ENCODE assay signal across 13 mouse cellular contexts in the genomic region with DNA sequence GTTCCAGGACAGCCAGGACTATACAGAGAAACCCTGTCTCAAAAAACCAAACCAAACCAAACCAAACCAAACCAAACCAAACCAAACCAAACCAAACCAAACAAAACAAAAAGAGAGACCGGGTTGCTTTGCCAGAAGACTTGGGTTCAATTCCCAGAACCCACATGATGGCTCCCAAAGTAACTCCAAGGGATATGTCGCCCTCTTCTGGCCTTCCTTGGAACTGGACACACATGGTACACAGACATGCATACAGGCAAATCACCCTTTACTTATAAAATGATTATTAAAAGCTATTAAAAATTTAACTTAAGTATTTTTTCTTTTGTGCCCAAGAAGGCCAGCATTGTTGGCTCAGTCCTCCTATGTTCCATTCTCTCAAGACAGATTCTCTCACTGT. TPM values are rescaled to one million over a fixed set of nuclear protein-coding genes. Genes with fewer than 3 reads are reported as not detected.
DNase-seq lines count a peak whose midpoint lies in the region; ATAC-seq and TF ChIP-seq lines count a peak whose summit lies in the region.
"Had no signal": no experiment of that assay in that cellular context is flagged by ENCODE, and none has a peak within 500 bp of the region (broad histone marks: within the 10 kb centered on the region; RNA-seq: fewer than 3 reads in every experiment).

No protein-coding gene starts in this region.

- H3K4me3 ChIP-seq in layer of hippocampus, adult 2 months, result no peak overlapping the region
- H3K4me3 ChIP-seq: hindbrain, embryonic 10.5 days had no signal

- H3K27ac ChIP-seq in layer of hippocampus, adult 2 months, result no peak overlapping the region
- H3K27ac ChIP-seq: hindbrain, embryonic 10.5 days had no signal

- no peak for ATAC-seq in CD4-positive, CD25-positive, alpha-beta regulatory T cell, adult 4 months
- ATAC-seq in megakaryocyte, adult 5-6 weeks (ENCODE audit: poor library complexity, severe bottlenecking), result 0 out of 2 replicates have a peak, but pooled peaks have one; percentile 47

- peak; percentile 48 for TF ChIP-seq CTCF in layer of hippocampus, adult 2 months (conservative IDR thresholded peaks at IDR 0.05)

- DNase-seq in CD4-positive, CD25-positive, alpha-beta regulatory T cell, adult 2 months (ENCODE audit: low read depth, low spot score), result peak; percentile 47
- no peak for DNase-seq in layer of hippocampus, adult 2 months (ENCODE audit: low spot score in 2 of 2)
- DNase-seq in layer of hippocampus, adult 9-11 months, result no peak
- peak; percentile 62 for DNase-seq in R1 (ENCODE audit: low read depth, low spot score)
- DNase-seq in right cerebral cortex, postnatal 14 days, result no peak
- DNase-seq in ovary, postnatal 10 days (ENCODE audit: low spot score), result no peak
- DNase-seq: adrenal gland, adult 2 months; cerebellum, adult 8-10 months; gastrocnemius, postnatal 10 days; layer of hippocampus, postnatal 36 days had no signal

RNA-seq across cellular contexts. Expression of a gene that starts 13.3 kb away (rescaled TPM):
- 100 to 1,000 TPM in 1 of 2 experiments, 10 to 100 TPM in 1; 93.8 to 139 TPM for polyA plus RNA-seq in CD4-positive, CD25-positive, alpha-beta regulatory T cell, adult 4 months (2017; shearing (Covaris generic))
- 100 to 1,000 TPM; 152 to 157 TPM for total RNA-seq in layer of hippocampus, adult 2 months (2021)
- 63.0 and 67.6 TPM in 2 replicates for total RNA-seq in megakaryocyte, adult 5-6 weeks (2015)
- total RNA-seq in megakaryocyte, adult 5-6 weeks (2017), result 122 and 132 TPM in 2 replicates

RNA-seq across cellular contexts. Expression of a gene that starts 13.4 kb away (rescaled TPM):
- 1 to 10 TPM; 3.4 to 4.9 TPM for polyA plus RNA-seq in CD4-positive, CD25-positive, alpha-beta regulatory T cell, adult 4 months (2017; shearing (Covaris generic))
- total RNA-seq in layer of hippocampus, adult 2 months (2021), result 10 to 100 TPM in 1 of 2 experiments, 1 to 10 TPM in 1; 7.3 to 10.5 TPM
- total RNA-seq in megakaryocyte, adult 5-6 weeks (2015), result 11.5 and 11.6 TPM in 2 replicates
- 16.2 and 17.4 TPM in 2 replicates for total RNA-seq in megakaryocyte, adult 5-6 weeks (2017)

RNA-seq across cellular contexts. Expression of a gene that starts 28.9 kb away (rescaled TPM):
- polyA plus RNA-seq in CD4-positive, CD25-positive, alpha-beta regulatory T cell, adult 4 months (2017; shearing (Covaris generic)), result 100 to 1,000 TPM; 553 to 695 TPM
- total RNA-seq in layer of hippocampus, adult 2 months (2021), result 100 to 1,000 TPM; 122 to 137 TPM
- total RNA-seq in megakaryocyte, adult 5-6 weeks (2015), result 854 and 930 TPM in 2 replicates
- 3,467 and 4,087 TPM in 2 replicates for total RNA-seq in megakaryocyte, adult 5-6 weeks (2017)

RNA-seq across cellular contexts. Expression of a gene that starts 30.9 kb away (rescaled TPM):
- 1 to 10 TPM in 1 of 2 experiments, under 1 TPM in 1; 0.38 to 2.2 TPM for polyA plus RNA-seq in CD4-positive, CD25-positive, alpha-beta regulatory T cell, adult 4 months (2017; shearing (Covaris generic))
- 1 to 10 TPM in 1 of 2 experiments, under 1 TPM in 1; 0.66 to 1.2 TPM for total RNA-seq in layer of hippocampus, adult 2 months (2021)
- 54.9 and 56.9 TPM in 2 replicates for total RNA-seq in megakaryocyte, adult 5-6 weeks (2015)
- 57.7 and 63.3 TPM in 2 replicates for total RNA-seq in megakaryocyte, adult 5-6 weeks (2017)

Comparison
In these comparisons a context has a peak if more than half of its experiments do, and no peak if none do; other contexts are left out.
1. DNase-seq: peak in CD4-positive, CD25-positive, alpha-beta regulatory T cell, adult 2 months (single experiment) and R1 (single experiment); none in layer of hippocampus, adult 2 months (0 of 2), layer of hippocampus, adult 9-11 months (single experiment), right cerebral cortex, postnatal 14 days (single experiment) and ovary, postnatal 10 days (single experiment).
2. RNA of a gene that starts 28.9 kb away (total RNA-seq): 854 to 4,087 TPM in megakaryocyte, adult 5-6 weeks; 122 to 137 TPM in layer of hippocampus, adult 2 months; every median in the first group is over 4 times any median in the second.